Mouse (Mus musculus): ENCODE results near the gene Net1. TPM values are rescaled to one million over a fixed set of nuclear protein-coding genes. Genes with fewer than 3 reads are reported as not detected.
"Not testable (repeated sequence)": the region's sequence is repeated elsewhere in the genome, so short reads cannot be mapped to it uniquely, and the experiment has no call there.

Gene Net1
- total and polyA plus RNA-seq, 2 experiments: 17.1 to 20.5 TPM

GRCm38 (mm10) chr13:3862922-3863580 lies 55.0 kb downstream of the Net1 start:
- no peak for DNase-seq (ENCODE audit: extremely low read depth, low read depth, low spot score)
- Histone ChIP-seq H3K27me3 (ENCODE audit: control insufficient read depth, insufficient read depth, low read length) (no peaks in the 10 kb centered on the region), H3K4me3 (ENCODE audit: insufficient read depth, low read depth, low read length) (no peak overlapping the region), H3K9ac (ENCODE audit: low read depth, low read length) (no peak overlapping the region), H3K36me3 (ENCODE audit: control insufficient read depth, insufficient read depth, low read length) (no peaks in the 10 kb centered on the region), H3K27ac (replicated peaks; ENCODE audit: insufficient read depth, low read depth, low read length) (no peak overlapping the region), H3K4me1 (ENCODE audit: control insufficient read depth, insufficient read depth, low read length) (no peaks in the 10 kb centered on the region), H3K79me2 (ENCODE audit: control insufficient read depth, insufficient read depth, low read length) (no peaks in the 10 kb centered on the region)
- 95% methylated on average over 10 of the region's 10 CpGs for WGBS
- TF ChIP-seq CTCF (IDR thresholded peaks at IDR 0.05; ENCODE audit: low read depth, low read length): no peak
- TF ChIP-seq POLR2A (IDR thresholded peaks at IDR 0.05; ENCODE audit: extremely low read depth, insufficient read depth, low read length): no peak

GRCm38 (mm10) chr13:3862325-3862724 lies 55.7 kb downstream of the Net1 start:
- Histone ChIP-seq H3K4me1 (ENCODE audit: control insufficient read depth, insufficient read depth, low read length) (no peaks in the 10 kb centered on the region), H3K27ac (replicated peaks; ENCODE audit: insufficient read depth, low read depth, low read length) (no peak overlapping the region), H3K79me2 (ENCODE audit: control insufficient read depth, insufficient read depth, low read length) (no peaks in the 10 kb centered on the region), H3K9ac (ENCODE audit: low read depth, low read length) (no peak overlapping the region), H3K36me3 (ENCODE audit: control insufficient read depth, insufficient read depth, low read length) (no peaks in the 10 kb centered on the region), H3K4me3 (ENCODE audit: insufficient read depth, low read depth, low read length) (no peak overlapping the region), H3K27me3 (ENCODE audit: control insufficient read depth, insufficient read depth, low read length) (no peaks in the 10 kb centered on the region)
- no peak for DNase-seq (ENCODE audit: extremely low read depth, low read depth, low spot score)
- 75% methylated on average over 3 of the region's 3 CpGs for WGBS
- no peak for TF ChIP-seq CTCF (IDR thresholded peaks at IDR 0.05; ENCODE audit: low read depth, low read length)
- no peak for TF ChIP-seq POLR2A (IDR thresholded peaks at IDR 0.05; ENCODE audit: extremely low read depth, insufficient read depth, low read length)

DNA sequence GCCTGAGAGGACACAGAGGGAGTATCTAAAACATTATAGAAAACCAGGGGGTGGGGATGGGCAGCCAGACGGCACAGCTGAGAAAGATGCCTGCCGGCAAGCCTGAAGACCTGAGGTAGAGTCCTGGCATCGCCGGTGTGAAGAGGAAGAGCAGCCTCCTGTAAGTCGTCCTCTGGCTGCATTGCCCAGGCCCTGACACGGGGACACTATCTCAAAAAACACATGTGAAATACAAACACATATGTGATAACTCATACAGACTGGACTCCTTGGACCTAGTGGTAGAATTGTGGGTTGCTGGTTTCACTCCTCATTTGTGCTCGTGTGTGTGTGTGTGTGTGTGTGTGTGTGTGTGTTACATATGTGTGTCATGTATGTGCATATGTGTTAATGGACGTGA lies 56.8 kb downstream of the Net1 start:
- H3K27ac ChIP-seq (replicated peaks; ENCODE audit: insufficient read depth, low read depth, low read length): no peak overlapping the region
- WGBS: 90% methylated on average over 8 of the region's 8 CpGs

GRCm38 (mm10) chr13:3856252-3856651 lies 61.8 kb downstream of the Net1 start:
- no peak for DNase-seq (ENCODE audit: extremely low read depth, low read depth, low spot score)
- no peak overlapping the region for H3K4me3 ChIP-seq (ENCODE audit: insufficient read depth, low read depth, low read length)

More for the DNA sequence above, 56.8 kb downstream of the Net1 start:
- no peaks in the 10 kb centered on the region for H3K27me3 ChIP-seq (ENCODE audit: control insufficient read depth, insufficient read depth, low read length)
- no peaks in the 10 kb centered on the region for H3K4me1 ChIP-seq (ENCODE audit: control insufficient read depth, insufficient read depth, low read length)
- TF ChIP-seq CTCF (IDR thresholded peaks at IDR 0.05; ENCODE audit: low read depth, low read length): no peak
- no peak for TF ChIP-seq POLR2A (IDR thresholded peaks at IDR 0.05; ENCODE audit: extremely low read depth, insufficient read depth, low read length)
- H3K79me2 ChIP-seq (ENCODE audit: control insufficient read depth, insufficient read depth, low read length): no peaks in the 10 kb centered on the region
- H3K4me3 ChIP-seq (ENCODE audit: insufficient read depth, low read depth, low read length): no peak overlapping the region
- no peaks in the 10 kb centered on the region for H3K36me3 ChIP-seq (ENCODE audit: control insufficient read depth, insufficient read depth, low read length)
- DNase-seq (ENCODE audit: extremely low read depth, low read depth, low spot score): no peak
- no peak overlapping the region for H3K9ac ChIP-seq (ENCODE audit: low read depth, low read length)

GRCm38 (mm10) chr13:3854856-3855255 lies 63.2 kb downstream of the Net1 start:
- H3K27ac ChIP-seq (replicated peaks; ENCODE audit: insufficient read depth, low read depth, low read length): no peak overlapping the region
- no peak overlapping the region for H3K9ac ChIP-seq (ENCODE audit: low read depth, low read length)
- TF ChIP-seq CTCF (IDR thresholded peaks at IDR 0.05; ENCODE audit: low read depth, low read length) (no peak), POLR2A (IDR thresholded peaks at IDR 0.05; ENCODE audit: extremely low read depth, insufficient read depth, low read length) (no peak)
- 91% methylated on average over 2 of the region's 2 CpGs for WGBS
- no peaks in the 10 kb centered on the region for H3K27me3 ChIP-seq (ENCODE audit: control insufficient read depth, insufficient read depth, low read length)
- H3K4me1 ChIP-seq (ENCODE audit: control insufficient read depth, insufficient read depth, low read length): no peaks in the 10 kb centered on the region
- H3K4me3 ChIP-seq (ENCODE audit: insufficient read depth, low read depth, low read length): no peak overlapping the region
- no peaks in the 10 kb centered on the region for H3K36me3 ChIP-seq (ENCODE audit: control insufficient read depth, insufficient read depth, low read length)
- no peak for DNase-seq (ENCODE audit: extremely low read depth, low read depth, low spot score)
- H3K79me2 ChIP-seq (ENCODE audit: control insufficient read depth, insufficient read depth, low read length): no peaks in the 10 kb centered on the region

More at GRCm38 (mm10) chr13:3856252-3856651, 61.8 kb downstream of the Net1 start:
- no peak overlapping the region for H3K27ac ChIP-seq (replicated peaks; ENCODE audit: insufficient read depth, low read depth, low read length)
- H3K36me3 ChIP-seq (ENCODE audit: control insufficient read depth, insufficient read depth, low read length): no peaks in the 10 kb centered on the region
- H3K27me3 ChIP-seq (ENCODE audit: control insufficient read depth, insufficient read depth, low read length): no peaks in the 10 kb centered on the region
- 68% methylated on average over 1 of the region's 1 CpGs for WGBS
- H3K9ac ChIP-seq (ENCODE audit: low read depth, low read length): no peak overlapping the region
- no peaks in the 10 kb centered on the region for H3K4me1 ChIP-seq (ENCODE audit: control insufficient read depth, insufficient read depth, low read length)
- H3K79me2 ChIP-seq (ENCODE audit: control insufficient read depth, insufficient read depth, low read length): no peaks in the 10 kb centered on the region
- TF ChIP-seq POLR2A (IDR thresholded peaks at IDR 0.05; ENCODE audit: extremely low read depth, insufficient read depth, low read length) (no peak), CTCF (IDR thresholded peaks at IDR 0.05; ENCODE audit: low read depth, low read length) (no peak)

- H3K27me3 ChIP-seq (ENCODE audit: control insufficient read depth, insufficient read depth, low read length); H3K27ac ChIP-seq (replicated peaks; ENCODE audit: insufficient read depth, low read depth, low read length); H3K4me3 ChIP-seq (ENCODE audit: insufficient read depth, low read depth, low read length); H3K4me1 ChIP-seq (ENCODE audit: control insufficient read depth, insufficient read depth, low read length); H3K79me2 ChIP-seq (ENCODE audit: control insufficient read depth, insufficient read depth, low read length); H3K9ac ChIP-seq (ENCODE audit: low read depth, low read length); DNase-seq (ENCODE audit: extremely low read depth, low read depth, low spot score); H3K36me3 ChIP-seq (ENCODE audit: control insufficient read depth, insufficient read depth, low read length): not testable (repeated sequence)
- WGBS: 81% methylated on average over 3 of the region's 3 CpGs
Observed at GRCm38 (mm10) chr13:3853648-3854333, 64.2 kb downstream of the Net1 start, which contains the start of gene Calm5. TSS of gene Calm5 (plus strand) at chr13:3854173.

Measured in liver, adult 2 months (tissue).